Mouse (Mus musculus) cerebellum, adult 2 months (tissue): ENCODE data around the gene Spata31d1a.

Experiments used
- CTCF ChIP-seq: fragments of 200-500 bp; IDR thresholded peaks from 2 replicates; pipeline ENCODE4 v1.5.1; 2011; ENCODE audit warnings: low read depth, mild to moderate bottlenecking, control low read depth, low read length, moderate library complexity, borderline replicate concordance; ENCODE audit not compliant: insufficient read depth
- POLR2A ChIP-seq: fragments of 200-500 bp; IDR thresholded peaks from 2 replicates; pipeline ENCODE4 v1.6.1; 2011; ENCODE audit warnings: low read length, control low read depth, borderline replicate concordance; ENCODE audit not compliant: insufficient read depth

DNA sequence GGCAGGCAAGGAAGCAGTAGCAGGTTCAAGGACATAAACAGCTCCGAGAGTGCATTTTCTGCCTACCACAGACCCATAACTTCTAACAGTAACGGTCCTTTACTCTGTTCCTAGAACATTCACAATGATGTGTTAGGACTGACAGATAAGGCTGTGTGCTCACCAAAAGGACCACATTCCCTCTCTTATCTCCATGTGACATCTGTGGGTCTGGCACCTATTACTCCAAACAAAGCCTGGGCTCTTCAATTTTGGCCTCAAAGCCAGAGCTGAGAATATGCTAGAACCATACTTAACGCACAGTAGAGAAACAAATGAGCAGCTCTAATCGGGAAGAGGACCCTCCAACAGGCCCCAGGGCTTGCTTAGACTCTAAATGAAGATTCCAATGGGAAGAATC is 30.2 kb downstream of the Spata31d1a start:
- TF ChIP-seq CTCF = no peak
- TF ChIP-seq POLR2A = no peak
